Mouse (Mus musculus) MEL (cell line): Measurements from ENCODE around the gene Nup88.

Experiments
- BHLHE40 ChIP-seq: IDR thresholded peaks from 2 replicates; pipeline ENCODE4 v1.6.1; 2012; ENCODE audit warnings: low read depth, mild to moderate bottlenecking, inconsistent platforms, low read length, improper control_type of control experiment, borderline replicate concordance
- CHD1 ChIP-seq: IDR thresholded peaks from 2 replicates; pipeline ENCODE4 v1.6.1; 2012; ENCODE audit warnings: low read depth, mild to moderate bottlenecking, inconsistent platforms, low read length, improper control_type of control experiment
- CTCF ChIP-seq, 3 experiments: IDR thresholded peaks in 2 of 3; conservative IDR thresholded peaks in 1 of 3; 2 replicates each; pipeline ENCODE4 v1.5.1; 2011 to 2012; ENCODE audit warnings: low read length in 3 of 3, low read depth in 2 of 3, mild to moderate bottlenecking in 2 of 3, improper control_type of control experiment in 1 of 3, inconsistent platforms in 1 of 3, mixed read lengths in 1 of 3, moderate library complexity in 1 of 3; ENCODE audit not compliant: control insufficient read depth in 1 of 3, insufficient read depth in 1 of 3, poor library complexity in 1 of 3, severe bottlenecking in 1 of 3
- EP300 ChIP-seq, 2 experiments: IDR thresholded peaks; 2 replicates each; pipeline ENCODE4 v1.6.1; 2011; ENCODE audit warnings: improper control_type of control experiment in 2 of 2, low read length in 2 of 2, low read depth in 1 of 2, mild to moderate bottlenecking in 1 of 2
- HCFC1 ChIP-seq: IDR thresholded peaks from 2 replicates; pipeline ENCODE4 v1.6.1; 2012; ENCODE audit warnings: low read depth, mild to moderate bottlenecking, inconsistent platforms, low read length, improper control_type of control experiment, moderate library complexity
- MAFK ChIP-seq: IDR thresholded peaks from 2 replicates; pipeline ENCODE4 v1.6.1; 2011; ENCODE audit warnings: low read depth, mild to moderate bottlenecking, low read length, improper control_type of control experiment, borderline replicate concordance
- MAZ ChIP-seq: IDR thresholded peaks from 2 replicates; pipeline ENCODE4 v1.6.1; 2012; ENCODE audit warnings: low read depth, mild to moderate bottlenecking, inconsistent platforms, low read length, improper control_type of control experiment
- MEF2A ChIP-seq: IDR thresholded peaks from 2 replicates; pipeline ENCODE4 v1.6.1; 2014; ENCODE audit warnings: low read depth, mild to moderate bottlenecking, inconsistent platforms, low read length, improper control_type of control experiment; ENCODE audit not compliant: poor library complexity, insufficient replicate concordance, severe bottlenecking; ENCODE audit errors: extremely low read depth
- NELFE ChIP-seq: IDR thresholded peaks from 2 replicates; pipeline ENCODE4 v1.6.1; 2011; ENCODE audit warnings: low read depth, low read length, improper control_type of control experiment
- POLR2A ChIP-seq, 2 experiments: IDR thresholded peaks; 2 replicates each; pipeline ENCODE4 v1.6.1; 2011 to 2012; ENCODE audit warnings: low read length in 2 of 2, mild to moderate bottlenecking in 2 of 2, control low read depth in 1 of 2, improper control_type of control experiment in 1 of 2, low read depth in 1 of 2, moderate library complexity in 1 of 2; ENCODE audit not compliant: control insufficient read depth in 1 of 2, insufficient read depth in 1 of 2, poor library complexity in 1 of 2
- POLR2AphosphoS2 ChIP-seq: IDR thresholded peaks from 2 replicates; pipeline ENCODE4 v1.6.1; 2011; ENCODE audit warnings: low read length, improper control_type of control experiment
- TAL1 ChIP-seq: IDR thresholded peaks from 2 replicates; pipeline ENCODE4 v1.6.1; 2012; ENCODE audit warnings: mild to moderate bottlenecking, inconsistent platforms, low read length, moderate library complexity, mixed read lengths
- ZKSCAN1 ChIP-seq: IDR thresholded peaks from 2 replicates; pipeline ENCODE4 v1.6.1; 2012; ENCODE audit warnings: low read depth, mild to moderate bottlenecking, inconsistent platforms, low read length, improper control_type of control experiment, moderate library complexity

DNA sequence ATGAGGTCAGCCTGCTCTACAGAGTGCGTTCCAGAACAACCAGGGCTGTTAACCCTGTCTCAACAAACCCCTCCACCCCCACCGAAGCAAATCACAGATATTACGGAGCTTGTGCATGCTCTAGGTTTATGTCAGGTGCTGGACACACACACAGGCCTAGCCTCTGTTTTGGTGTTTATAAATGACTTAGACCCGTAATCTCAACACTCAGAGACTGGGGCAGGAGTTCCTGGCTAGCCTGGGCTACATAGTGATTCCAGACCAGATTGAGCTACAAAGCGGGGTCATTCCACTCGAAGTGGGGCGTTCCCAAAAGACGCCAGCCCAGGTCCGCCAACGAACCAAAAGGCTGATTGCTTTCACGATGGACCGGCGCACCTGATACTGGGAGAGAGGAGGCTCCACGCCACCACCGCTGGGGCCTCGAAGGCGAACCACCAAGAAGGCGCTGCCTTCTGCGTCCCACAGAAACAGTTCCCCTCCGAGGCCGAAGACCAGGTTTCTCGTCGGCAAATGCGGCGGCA, 440 bp downstream of the Nup88 start:
- TF ChIP-seq MAZ (no peak), BHLHE40 (no peak), POLR2A (IDR thresholded peaks at IDR 0.05; ENCODE audit: control insufficient read depth in 1 of 2, insufficient read depth in 1 of 2, low read depth in 1 of 2, low read length in 2 of 2, poor library complexity in 1 of 2) (no peak), POLR2AphosphoS2 (no peak), CHD1 (peak; percentile 76; the same call in 1 of the 2 replicates), ZKSCAN1 (no peak), CTCF (IDR thresholded peaks at IDR 0.05 in 2 of 3, conservative IDR thresholded peaks at IDR 0.05 in 1 of 3; ENCODE audit: control insufficient read depth in 1 of 3, insufficient read depth in 1 of 3, low read depth in 2 of 3, low read length in 3 of 3, poor library complexity in 1 of 3, severe bottlenecking in 1 of 3) (no peak), NELFE (no peak), EP300 (IDR thresholded peaks at IDR 0.05; ENCODE audit: low read depth in 1 of 2, low read length in 2 of 2) (no peak), MEF2A (no peak), MAFK (no peak), TAL1 (no peak), HCFC1 (no peak)
